In genomic region chr10:43477865-43478681, GRCm38 (mm10) we compare ENCODE assay signal across 8 mouse cellular contexts. TPM values are rescaled to one million over a fixed set of nuclear protein-coding genes. Genes with fewer than 3 reads are reported as not detected.
DNase-seq lines count a peak whose midpoint lies in the region; ATAC-seq and TF ChIP-seq lines count a peak whose summit lies in the region.

No protein-coding gene starts in this region.

- H3K4me3 ChIP-seq in cerebellum, adult 2 months (replicated peaks; ENCODE audit: insufficient read depth, low read depth, low read length), result peak overlapping the region; percentile 60
- peak overlapping the region; percentile 76 for H3K4me3 ChIP-seq in hindbrain, embryonic 13.5 days

- no peaks in the 10 kb centered on the region for H3K9me3 ChIP-seq in hindbrain, embryonic 13.5 days

- peak; percentile 78 for DNase-seq in MN1 (ENCODE audit: low spot score)
- peak; percentile 29 to 33 for DNase-seq in cerebellum, adult 2 months
- DNase-seq in frontal cortex, postnatal 10 days (ENCODE audit: low spot score in 2 of 2), result peak; percentile 37 to 44
- DNase-seq in layer of hippocampus, postnatal 36 days, result peak; percentile 40
- DNase-seq in lung, postnatal 36 days, result peak; percentile 69
- peak; percentile 36 to 40 for DNase-seq in right cerebral cortex, adult 2 months (ENCODE audit: low spot score in 2 of 2)

- 3% methylated on average over 41 of the region's 42 CpGs for WGBS in cerebellum, adult 2 months
- under 1% methylated on average over 41 of the region's 42 CpGs for WGBS in hindbrain, embryonic 13.5 days

- TF ChIP-seq CTCF in cerebellum, adult 2 months (IDR thresholded peaks at IDR 0.05; ENCODE audit: borderline replicate concordance, insufficient read depth, low read depth, low read length), result no peak

- no peak for TF ChIP-seq POLR2A in cerebellum, adult 2 months (IDR thresholded peaks at IDR 0.05; ENCODE audit: borderline replicate concordance, insufficient read depth, low read length)

- H3K4me2 ChIP-seq in hindbrain, embryonic 13.5 days, result peak overlapping the region; percentile 97

- H3K36me3 ChIP-seq in hindbrain, embryonic 13.5 days, result no peaks in the 10 kb centered on the region

- H3K9ac ChIP-seq in hindbrain, embryonic 13.5 days, result peak overlapping the region; percentile 90

- H3K27me3 ChIP-seq in cerebellum, adult 2 months (ENCODE audit: control insufficient read depth, insufficient read depth, low read length), result no peaks in the 10 kb centered on the region
- no peaks in the 10 kb centered on the region for H3K27me3 ChIP-seq in hindbrain, embryonic 13.5 days

- H3K27ac ChIP-seq in cerebellum, adult 2 months (ENCODE audit: insufficient read depth, low read length), result no peak overlapping the region
- H3K27ac ChIP-seq in hindbrain, embryonic 13.5 days, result peak overlapping the region; percentile 98

- peak; percentile 25 for ATAC-seq in hindbrain, embryonic 13.5 days (ENCODE audit: low FRiP score)
- no peak for ATAC-seq in erythroid progenitor cell, adult 5-6 weeks (replicated peaks; ENCODE audit: low FRiP score, poor library complexity, severe bottlenecking)

- no peaks in the 10 kb centered on the region; the same call in 1 of the 2 replicates for H3K4me1 ChIP-seq in cerebellum, adult 2 months (ENCODE audit: control insufficient read depth, insufficient read depth, low read length)
- peaks cover 51% of the 10 kb centered on the region for H3K4me1 ChIP-seq in hindbrain, embryonic 13.5 days (replicated peaks)

RNA-seq across cellular contexts. Expression of gene Bend3, which starts 0.6 kb away (rescaled TPM):
- polyA plus RNA-seq in cerebellum, adult 2 months (2012; rRNA removed), result 2.8 and 3.2 TPM in 2 replicates
- 3.0 and 3.8 TPM in 2 replicates for polyA plus RNA-seq in hindbrain, embryonic 13.5 days (2015; fragmentation: Nextera tagmentation; extraction: Ambion mirVana)
- total RNA-seq in layer of hippocampus, postnatal 36 days (2021), result 1 to 10 TPM; 5.1 to 5.4 TPM
- 0.42 and 5.4 TPM in 2 replicates for total RNA-seq in erythroid progenitor cell, adult 5-6 weeks (2015; ENCODE audit: low replicate concordance)
- 0.13 and 2.6 TPM in 2 replicates for total RNA-seq in erythroid progenitor cell, adult 5-6 weeks (2017; ENCODE audit: low replicate concordance)

RNA-seq across cellular contexts. Expression of gene Gm9803, which starts 45.8 kb away (rescaled TPM):
- polyA plus RNA-seq in cerebellum, adult 2 months (2012; rRNA removed), result 13.4 and 15.7 TPM in 2 replicates
- 16.4 and 19.4 TPM in 2 replicates for polyA plus RNA-seq in hindbrain, embryonic 13.5 days (2015; fragmentation: Nextera tagmentation; extraction: Ambion mirVana)
- 1 to 10 TPM; 3.2 to 7.6 TPM for total RNA-seq in layer of hippocampus, postnatal 36 days (2021)
- 41.8 TPM in 1 of 2 replicates, not detected in the other for total RNA-seq in erythroid progenitor cell, adult 5-6 weeks (2015; ENCODE audit: low replicate concordance)
- not detected in 2 replicates for total RNA-seq in erythroid progenitor cell, adult 5-6 weeks (2017; ENCODE audit: low replicate concordance)
